9 mouse cellular contexts compared by ENCODE assay signal in genomic region chr9:100582883-100583575, GRCm38 (mm10). TPM values are rescaled to one million over a fixed set of nuclear protein-coding genes. Genes with fewer than 3 reads are reported as not detected.
A peak's percentile ranks its signal among the peaks of the same experiment; 100 is the strongest.
DNase-seq lines count a peak whose midpoint lies in the region; ATAC-seq and TF ChIP-seq lines count a peak whose summit lies in the region.
"Had no signal": no experiment of that assay in that cellular context is flagged by ENCODE, and none has a peak within 500 bp of the region (broad histone marks: within the 10 kb centered on the region; RNA-seq: fewer than 3 reads in every experiment).

No protein-coding gene starts in this region.

- H3K27me3 ChIP-seq in heart, embryonic 13.5 days (replicated peaks), result no peaks in the 10 kb centered on the region
- no peaks in the 10 kb centered on the region for H3K27me3 ChIP-seq in intestine, embryonic 16.5 days (replicated peaks; ENCODE audit: control insufficient read depth, insufficient read depth, low read length)
- H3K27me3 ChIP-seq in lung, postnatal 0 days (replicated peaks; ENCODE audit: insufficient read depth, low read length), result no peaks in the 10 kb centered on the region

- 48% methylated on average over 13 of the region's 13 CpGs for WGBS in heart, embryonic 13.5 days
- WGBS in intestine, embryonic 16.5 days, result 43% methylated on average over 13 of the region's 13 CpGs
- WGBS in lung, postnatal 0 days, result 33% methylated on average over 13 of the region's 13 CpGs

- no peak overlapping the region for H3K4me3 ChIP-seq in heart, embryonic 13.5 days
- no peak overlapping the region for H3K4me3 ChIP-seq in intestine, embryonic 16.5 days (ENCODE audit: low read length)
- H3K4me3 ChIP-seq in lung, postnatal 0 days (ENCODE audit: low read depth, low read length), result no peak overlapping the region

- no peak for DNase-seq in heart, postnatal 4 days
- DNase-seq in ZHBTc4 (ENCODE audit: low read depth, low spot score), result peak; percentile 25
- DNase-seq in lung, postnatal 0 days (ENCODE audit: low spot score), result peak; percentile 94
- DNase-seq in right cerebral cortex, postnatal 10 days (ENCODE audit: low spot score in 2 of 2), result no peak
- DNase-seq in natural killer cell, adult 2 months (ENCODE audit: low spot score in 2 of 2), result no peak
- DNase-seq in ovary, postnatal 14 days (ENCODE audit: low spot score), result no peak

- peak overlapping the region; percentile 42 for H3K4me2 ChIP-seq in heart, embryonic 13.5 days
- 0 out of 2 replicates have a peak overlapping the region, but pooled peaks have one; percentile 20 for H3K4me2 ChIP-seq in intestine, embryonic 16.5 days (ENCODE audit: low read depth, low read length)
- peak overlapping the region; percentile 40 for H3K4me2 ChIP-seq in lung, postnatal 0 days (replicated peaks; ENCODE audit: low read depth, low read length)

- H3K27ac ChIP-seq in heart, embryonic 13.5 days (replicated peaks), result peak overlapping the region; percentile 87
- H3K27ac ChIP-seq in intestine, embryonic 16.5 days (ENCODE audit: low read length), result peak overlapping the region; percentile 55
- peak overlapping the region; percentile 70 for H3K27ac ChIP-seq in lung, postnatal 0 days (ENCODE audit: low read length)

- H3K36me3 ChIP-seq in heart, embryonic 13.5 days, result no peaks in the 10 kb centered on the region
- H3K36me3 ChIP-seq in intestine, embryonic 16.5 days (ENCODE audit: control insufficient read depth, insufficient read depth, low read length), result no peaks in the 10 kb centered on the region
- H3K36me3 ChIP-seq in lung, postnatal 0 days (ENCODE audit: insufficient read depth, low read length), result no peaks in the 10 kb centered on the region

- peak; percentile 26; the same call in 1 of the 2 replicates for TF ChIP-seq EP300 in lung, postnatal 0 days (IDR thresholded peaks at IDR 0.05)

- peaks cover 25% of the 10 kb centered on the region for H3K4me1 ChIP-seq in heart, embryonic 13.5 days
- peaks cover 18% of the 10 kb centered on the region for H3K4me1 ChIP-seq in intestine, embryonic 16.5 days (ENCODE audit: control insufficient read depth, insufficient read depth, low read length)
- H3K4me1 ChIP-seq in lung, postnatal 0 days (ENCODE audit: insufficient read depth, low read depth, low read length), result no peaks in the 10 kb centered on the region; the same call in 1 of the 2 replicates

- H3K9me3 ChIP-seq in heart, embryonic 13.5 days, result no peaks in the 10 kb centered on the region
- H3K9me3 ChIP-seq in intestine, embryonic 16.5 days (ENCODE audit: control insufficient read depth, low read length), result no peaks in the 10 kb centered on the region
- no peaks in the 10 kb centered on the region for H3K9me3 ChIP-seq in lung, postnatal 0 days (ENCODE audit: low read length)

- no peak for TF ChIP-seq CTCF in lung, postnatal 0 days (IDR thresholded peaks at IDR 0.05)

- no peak for ATAC-seq in heart, embryonic 13.5 days (ENCODE audit: extremely low read depth, insufficient number of reproducible peaks, low FRiP score, low TSS enrichment)
- ATAC-seq in intestine, embryonic 16.5 days, result peak; percentile 79
- ATAC-seq in lung, postnatal 0 days, result peak; percentile 96

- 0 out of 2 replicates have a peak overlapping the region, but pooled peaks have one; percentile 1 for H3K9ac ChIP-seq in heart, embryonic 13.5 days
- H3K9ac ChIP-seq in intestine, embryonic 16.5 days (ENCODE audit: low read depth, low read length), result peak overlapping the region; percentile 10; the same call in 1 of the 2 replicates
- H3K9ac ChIP-seq in lung, postnatal 0 days (replicated peaks; ENCODE audit: low read depth), result no peak overlapping the region

RNA-seq across cellular contexts. Expression of gene Slc35g2, which starts 12.1 kb away (rescaled TPM):
- 9.6 and 10.5 TPM in 2 replicates for polyA plus RNA-seq in heart, embryonic 13.5 days (2015; fragmentation: Nextera tagmentation; extraction: Ambion mirVana)
- 10 to 100 TPM in 1 of 2 experiments, 1 to 10 TPM in 1; 9.0 to 10.3 TPM for total RNA-seq in heart, postnatal 4 days (2021)
- polyA plus RNA-seq in intestine, embryonic 16.5 days (2015; fragmentation: Nextera tagmentation; extraction: Ambion mirVana), result 3.9 and 4.0 TPM in 2 replicates
- polyA plus RNA-seq in lung, postnatal 0 days (2015; fragmentation: Nextera tagmentation; extraction: Ambion mirVana), result 16.1 and 16.7 TPM in 2 replicates
- total RNA-seq: neutrophil, adult 5-6 weeks had no signal

RNA-seq across cellular contexts. Expression of gene Stag1, which starts 14.6 kb away (rescaled TPM):
- 23.1 and 25.7 TPM in 2 replicates for polyA plus RNA-seq in heart, embryonic 13.5 days (2015; fragmentation: Nextera tagmentation; extraction: Ambion mirVana)
- 10 to 100 TPM; 52.3 to 56.4 TPM for total RNA-seq in heart, postnatal 4 days (2021)
- 24.8 and 29.4 TPM in 2 replicates for polyA plus RNA-seq in intestine, embryonic 16.5 days (2015; fragmentation: Nextera tagmentation; extraction: Ambion mirVana)
- polyA plus RNA-seq in lung, postnatal 0 days (2015; fragmentation: Nextera tagmentation; extraction: Ambion mirVana), result 38.1 and 40.1 TPM in 2 replicates

RNA-seq across cellular contexts. Expression of gene Nck1, which starts 37.1 kb away (rescaled TPM):
- polyA plus RNA-seq in heart, embryonic 13.5 days (2015; fragmentation: Nextera tagmentation; extraction: Ambion mirVana), result 45.6 and 56.7 TPM in 2 replicates
- total RNA-seq in heart, postnatal 4 days (2021), result 10 to 100 TPM; 41.7 to 52.3 TPM
- 56.9 and 57.8 TPM in 2 replicates for polyA plus RNA-seq in intestine, embryonic 16.5 days (2015; fragmentation: Nextera tagmentation; extraction: Ambion mirVana)
- 77.9 and 87.8 TPM in 2 replicates for polyA plus RNA-seq in lung, postnatal 0 days (2015; fragmentation: Nextera tagmentation; extraction: Ambion mirVana)

Comparison
In these comparisons a context has a peak if more than half of its experiments do, and no peak if none do; other contexts are left out.
1. DNase-seq: peak in ZHBTc4 (single experiment) and lung, postnatal 0 days (single experiment); none in heart, postnatal 4 days (single experiment), right cerebral cortex, postnatal 10 days (0 of 2), natural killer cell, adult 2 months (0 of 2) and ovary, postnatal 14 days (single experiment).
2. Peak in every context shown above with its lines, with median percentiles within 50 percentile points of each other: H3K27ac ChIP-seq and H3K4me2 ChIP-seq.